Mouse (Mus musculus) T-helper 17 cell (primary cell): ENCODE results near the gene Abracl.

Experiments used
- in situ Hi-C, 2 experiments: fragments of 300-600 bp; cut with MboI, MseI; formaldehyde crosslinking; loops; 1 replicate in 1 of 2; 2 replicates in 1 of 2; pipeline ENCODE4 v1.15.1; 2025; ENCODE audit warnings: high pct_unique_total_duplicates in 2 of 2

The Abracl gene

DNA sequence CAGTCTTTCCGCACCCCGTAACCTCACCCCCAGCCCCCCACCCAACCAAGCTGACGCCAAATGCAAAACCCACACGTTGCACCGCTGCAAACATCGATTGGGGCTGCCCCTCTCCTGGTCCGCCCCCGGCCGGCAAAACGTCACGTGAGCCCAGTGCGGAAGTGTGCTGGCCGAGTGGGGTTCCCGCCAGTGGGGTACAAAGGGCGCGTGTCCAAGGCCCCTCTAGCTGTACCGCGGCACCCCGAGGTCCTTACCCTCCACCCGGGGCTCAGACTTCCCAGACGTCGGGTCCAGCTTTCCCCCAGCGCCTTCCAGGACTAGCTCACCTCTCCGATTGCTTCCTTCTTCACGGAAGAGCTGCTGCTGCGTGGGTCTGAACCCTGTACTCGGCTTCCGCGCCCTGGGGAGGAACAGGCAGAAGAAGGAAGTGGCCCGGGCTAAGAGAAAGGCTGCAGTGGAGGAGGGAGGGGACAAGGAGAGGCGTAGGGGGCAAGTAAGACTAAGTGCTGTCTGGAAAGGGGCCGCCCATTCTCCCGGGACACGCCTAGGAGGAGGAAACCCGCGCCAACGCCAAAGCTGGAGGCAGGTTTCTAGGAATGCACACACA is at the start of gene Abracl:
Gene Abracl, minus strand, starts transcription at position 548 of the 607 bp plus-strand sequence.
- in situ Hi-C loops = no loop called here

GRCm38 (mm10) chr10:18072871-18073270 is 49.8 kb upstream of the Abracl start:
- in situ Hi-C loops = no loop called here

GRCm38 (mm10) chr10:18070616-18071015 is 47.5 kb upstream of the Abracl start:
- in situ Hi-C loops = no loop called here

- in situ Hi-C loops = no loop called here
Measured at GRCm38 (mm10) chr10:18070144-18070543, 47.1 kb upstream of the Abracl start.

- in situ Hi-C loops = loop anchor here in 1 of 2 experiments (10.0 kb wide), 1 partner anchor 1505 kb away; no protein-coding TSS in a partner anchor
Measured at GRCm38 (mm10) chr10:18069576-18069975, 46.5 kb upstream of the Abracl start.

DNA sequence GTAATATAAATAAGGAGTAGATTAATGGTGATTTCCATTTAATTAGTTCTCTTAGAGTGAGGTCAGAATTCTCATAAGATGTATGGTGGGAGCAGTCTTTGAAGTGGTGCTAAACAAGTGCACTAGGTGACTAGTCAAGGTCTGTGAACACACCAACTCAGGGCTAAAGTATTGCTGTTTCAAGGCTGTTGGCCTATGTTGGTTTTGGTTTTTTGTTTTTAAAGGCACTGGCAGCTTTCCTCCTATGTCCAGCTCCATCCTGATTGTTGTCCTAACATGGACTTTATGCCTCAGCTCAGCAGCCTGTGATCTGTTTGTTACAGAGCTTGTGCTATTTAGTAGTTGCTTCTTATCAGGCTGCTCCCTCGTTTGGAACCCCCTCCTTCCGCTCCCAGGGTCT is 45.8 kb upstream of the Abracl start:
- in situ Hi-C loops = loop anchor here in 1 of 2 experiments (10.0 kb wide), 1 partner anchor 1506 kb away; no protein-coding TSS in a partner anchor

- in situ Hi-C loops = loop anchor here in 1 of 2 experiments (10.0 kb wide), 1 partner anchor 1507 kb away; no protein-coding TSS in a partner anchor
Measured at GRCm38 (mm10) chr10:18067761-18068446, 44.8 kb upstream of the Abracl start.

GRCm38 (mm10) chr10:18066031-18066439 is 42.9 kb upstream of the Abracl start:
- in situ Hi-C loops = loop anchor here in 1 of 2 experiments (10.0 kb wide), 1 partner anchor 1509 kb away; no protein-coding TSS in a partner anchor

- in situ Hi-C loops = loop anchor here (5.0 to 10.0 kb wide), 2 partner anchors 128 to 1510 kb away; no protein-coding TSS in a partner anchor
Measured at GRCm38 (mm10) chr10:18064606-18065228, 41.6 kb upstream of the Abracl start.

DNA sequence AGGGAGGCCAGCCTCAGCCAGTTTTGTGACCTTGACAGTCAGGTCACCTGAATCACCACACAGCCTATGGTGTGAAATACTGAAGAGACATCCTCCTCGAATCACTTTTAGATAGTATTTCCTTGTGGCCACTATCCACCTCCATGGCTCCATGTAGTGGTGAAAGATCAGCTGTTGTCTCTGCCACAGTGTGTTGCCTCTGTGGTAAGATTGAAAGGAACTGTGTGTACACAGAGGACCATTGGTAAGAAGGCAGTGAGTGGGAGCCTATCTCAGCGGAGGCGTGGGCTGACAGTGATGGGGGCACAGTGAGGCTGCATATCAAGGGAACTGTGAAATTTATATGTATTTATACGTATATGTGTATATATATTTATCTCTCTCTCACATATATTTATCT is 38.4 kb upstream of the Abracl start:
- in situ Hi-C loops = loop anchor here (5.0 to 10.0 kb wide), 2 partner anchors 131 to 1513 kb away; no protein-coding TSS in a partner anchor

GRCm38 (mm10) chr10:18060778-18061177 is 37.7 kb upstream of the Abracl start:
- in situ Hi-C loops = loop anchor here (5.0 to 10.0 kb wide), 2 partner anchors 132 to 1514 kb away; no protein-coding TSS in a partner anchor

- in situ Hi-C loops = loop anchor here (5.0 to 10.0 kb wide), 3 partner anchors 132 to 1515 kb away; no protein-coding TSS in a partner anchor
Measured at GRCm38 (mm10) chr10:18059807-18060206, 36.7 kb upstream of the Abracl start.

GRCm38 (mm10) chr10:18058681-18059338 is 35.7 kb upstream of the Abracl start:
- in situ Hi-C loops = loop anchor here in 1 of 2 experiments (10.0 kb wide), 1 partner anchor 326 kb away; no protein-coding TSS in a partner anchor

DNA sequence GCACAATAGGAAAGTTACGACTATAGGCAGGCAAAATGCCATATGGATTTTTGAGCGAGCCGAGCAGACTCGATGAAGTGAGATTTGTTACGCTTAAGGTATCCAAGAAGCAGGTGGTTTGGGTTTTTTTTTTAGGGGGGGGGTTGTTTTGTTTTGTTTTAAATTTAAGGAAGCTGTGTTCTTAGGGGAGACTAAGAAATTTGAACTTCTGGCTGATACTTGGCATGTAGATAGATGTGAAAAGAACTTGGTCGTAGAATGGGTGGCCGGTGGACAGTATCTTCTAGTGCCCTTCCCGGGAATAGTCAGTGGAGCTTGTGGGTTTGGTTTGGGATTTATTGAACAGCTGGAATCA is 33.3 kb upstream of the Abracl start:
- in situ Hi-C loops = loop anchor here in 1 of 2 experiments (10.0 kb wide), 1 partner anchor 328 kb away; no protein-coding TSS in a partner anchor

DNA sequence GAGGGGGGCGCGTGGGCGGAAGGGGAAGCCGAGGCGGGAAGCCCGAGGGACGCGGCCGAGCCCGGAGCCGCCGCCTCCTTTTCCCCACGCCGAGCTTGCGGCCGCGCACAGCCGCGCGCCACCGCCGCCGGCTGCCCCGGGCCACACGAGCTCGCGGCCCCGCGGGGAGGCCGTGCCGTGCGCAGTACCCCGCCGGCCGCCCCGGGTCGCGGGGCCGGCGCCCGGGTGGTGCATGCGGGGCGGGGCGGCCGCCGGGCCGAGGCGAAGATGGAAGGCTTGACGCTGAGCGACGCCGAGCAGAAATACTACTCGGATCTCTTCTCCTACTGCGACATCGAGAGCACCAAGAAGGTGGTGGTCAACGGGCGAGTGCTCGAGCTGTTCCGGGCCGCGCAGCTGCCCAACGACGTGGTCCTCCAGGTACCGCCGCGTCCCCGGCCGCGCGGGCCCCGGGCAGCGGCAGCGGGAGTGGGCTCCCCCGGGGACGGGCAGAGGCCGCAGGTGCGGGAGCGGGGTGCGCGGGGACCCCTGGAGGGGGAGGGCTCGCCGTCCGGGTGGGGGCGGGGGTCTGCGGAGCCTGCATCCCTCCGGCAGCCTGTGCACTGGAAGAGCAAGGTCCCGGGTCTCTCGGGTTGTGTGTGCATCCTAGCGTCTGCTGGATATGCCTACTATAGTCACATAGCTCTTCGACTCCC is 32.8 kb upstream of the Abracl start, which contains the start of gene Reps1:
Gene Reps1, plus strand, starts transcription at position 166 of the 695 bp plus-strand sequence.
- in situ Hi-C loops = loop anchor here in 1 of 2 experiments (10.0 kb wide), 1 partner anchor 329 kb away; no protein-coding TSS in a partner anchor

- in situ Hi-C loops = loop anchor here in 1 of 2 experiments (10.0 kb wide), 1 partner anchor 330 kb away; no protein-coding TSS in a partner anchor
Measured at GRCm38 (mm10) chr10:18055009-18055695, 32.1 kb upstream of the Abracl start.

DNA sequence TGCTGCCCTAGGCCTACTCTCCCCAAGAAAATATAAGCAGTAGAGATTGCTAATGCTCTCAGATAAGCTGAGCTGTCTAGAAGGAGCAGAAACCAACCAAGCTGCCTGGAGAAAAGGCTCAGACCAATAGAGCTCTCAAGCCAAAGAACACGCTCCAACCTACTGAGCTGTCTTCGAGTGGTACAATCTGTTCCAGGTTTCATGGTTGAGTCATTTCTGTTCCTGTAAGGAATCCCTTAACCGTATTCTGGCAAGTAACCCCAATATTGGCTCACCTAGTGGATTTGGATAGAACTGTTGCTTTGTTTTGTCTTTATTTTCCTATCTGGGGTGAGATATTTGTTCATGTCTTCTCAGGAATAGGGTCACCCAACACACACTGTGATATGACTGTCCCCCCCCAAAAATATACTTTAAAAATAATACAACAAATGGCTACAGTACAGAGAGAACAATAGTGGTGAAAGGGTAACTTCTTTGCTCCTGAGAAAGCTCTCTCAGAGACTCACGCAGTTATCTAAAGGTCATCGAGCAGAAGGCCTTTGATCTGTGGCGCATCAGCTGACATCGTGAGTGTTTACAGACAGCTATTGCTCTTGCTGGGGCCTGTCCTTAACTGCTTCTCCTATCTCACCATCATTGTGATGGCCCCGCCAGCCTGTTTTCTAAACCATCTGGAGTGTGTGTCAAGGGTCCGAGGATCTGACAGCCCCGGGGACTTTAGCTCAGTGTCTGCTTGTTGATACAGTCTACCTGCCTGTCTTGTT is 24.5 kb upstream of the Abracl start:
- in situ Hi-C loops = no loop called here

GRCm38 (mm10) chr10:18046380-18046779 is 23.3 kb upstream of the Abracl start:
- in situ Hi-C loops = no loop called here

DNA sequence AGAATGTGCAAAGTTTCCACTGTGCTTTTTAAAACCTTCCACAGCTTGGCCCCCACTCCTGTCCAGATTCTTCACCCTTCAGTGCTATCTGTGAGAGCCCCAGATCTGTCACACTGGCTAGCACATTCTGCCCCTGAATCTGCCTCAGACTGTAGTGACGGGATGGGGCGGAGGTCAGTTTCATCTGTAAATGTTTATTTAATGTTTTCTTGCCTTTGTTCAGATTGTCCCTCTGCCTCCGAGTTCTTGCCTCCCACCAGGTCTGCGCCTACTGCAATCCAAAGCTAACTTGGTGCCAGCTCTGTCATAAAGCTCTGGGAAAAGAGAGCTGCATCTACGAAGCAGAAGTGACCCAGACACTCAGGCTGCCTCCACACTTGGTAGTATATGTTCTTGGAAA is 13.8 kb upstream of the Abracl start:
- in situ Hi-C loops = no loop called here
